Mouse (Mus musculus) yolk sac, embryonic 10.5 days (tissue): ENCODE results near the gene Rfc5.

Experiments
- DNase-seq: peaks from one replicate; pipeline ENCODE4 v3.0.0-alpha.2; 2017; ENCODE audit warnings: low spot score

Gene Rfc5

GRCm38 (mm10) chr5:117374372-117375049, 14.3 kb downstream of the Rfc5 start:
- DNase-seq = no peak

DNA sequence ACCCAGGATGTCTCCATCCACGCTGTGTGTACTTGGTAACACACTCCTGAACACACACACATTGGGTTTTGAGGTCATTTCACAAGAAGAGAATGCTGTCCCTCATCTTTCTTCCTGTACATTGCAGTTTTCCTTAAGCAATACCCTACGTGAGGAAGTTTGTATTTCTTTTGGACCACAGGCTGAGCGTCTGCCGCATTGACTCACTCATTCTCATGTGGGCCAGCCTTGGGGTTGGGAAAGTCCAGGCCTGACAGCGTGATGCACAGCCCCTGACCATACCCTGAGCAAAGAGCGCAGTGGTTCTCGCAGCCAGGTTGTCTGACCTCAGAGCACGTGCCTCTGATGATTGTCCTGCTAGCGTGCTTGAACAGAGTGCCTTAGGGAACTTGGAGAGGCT, 15.4 kb downstream of the Rfc5 start:
- DNase-seq = no peak

DNA sequence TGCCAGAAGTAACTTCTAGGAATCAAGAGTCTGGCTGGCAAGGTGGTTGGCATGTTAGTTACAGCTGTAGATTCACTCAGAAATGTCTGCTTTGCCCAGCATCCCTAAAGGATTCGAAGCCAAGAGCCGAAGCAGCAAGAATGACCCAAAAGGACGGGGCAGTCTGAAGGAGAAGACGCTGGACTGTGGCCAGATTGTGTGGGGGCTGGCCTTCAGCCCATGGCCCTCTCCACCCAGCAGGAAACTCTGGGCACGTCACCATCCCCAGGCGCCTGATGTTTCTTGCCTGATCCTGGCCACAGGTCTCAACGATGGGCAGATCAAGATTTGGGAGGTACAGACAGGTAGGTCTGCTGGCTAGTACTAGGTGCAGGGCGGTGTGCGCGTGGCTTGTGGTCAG, 18.3 kb downstream of the Rfc5 start:
- DNase-seq = no peak

DNA sequence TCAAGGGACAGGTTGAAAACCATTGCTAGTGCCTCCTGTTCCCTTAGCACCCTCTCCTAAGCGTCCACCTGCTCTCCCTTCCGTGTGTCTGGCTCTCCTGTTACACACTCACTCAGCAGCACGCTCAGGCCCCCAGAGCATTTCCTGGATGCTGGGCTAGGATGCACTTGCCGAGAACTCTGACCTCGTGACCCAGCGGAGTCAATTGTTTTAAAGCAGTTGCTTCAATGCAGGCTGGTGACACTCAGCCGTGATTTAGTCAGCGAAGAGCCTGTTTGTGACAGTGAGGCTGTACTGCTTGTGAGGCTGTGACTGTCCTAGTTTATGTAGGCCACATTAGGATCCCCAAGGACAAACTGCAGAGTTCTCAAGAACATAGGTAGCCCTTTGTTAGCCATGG, 21.6 kb downstream of the Rfc5 start:
- DNase-seq = peak; percentile 52

GRCm38 (mm10) chr5:117365904-117366561, 22.8 kb downstream of the Rfc5 start:
- peak; percentile 77 for DNase-seq

- no peak for DNase-seq
These were observed 24.0 kb downstream of the Rfc5 start for GRCm38 (mm10) chr5:117364821-117365220.

GRCm38 (mm10) chr5:117363066-117363782, 25.6 kb downstream of the Rfc5 start:
- DNase-seq = peak; percentile 59

GRCm38 (mm10) chr5:117361590-117361989, 27.3 kb downstream of the Rfc5 start:
- DNase-seq = no peak

DNA sequence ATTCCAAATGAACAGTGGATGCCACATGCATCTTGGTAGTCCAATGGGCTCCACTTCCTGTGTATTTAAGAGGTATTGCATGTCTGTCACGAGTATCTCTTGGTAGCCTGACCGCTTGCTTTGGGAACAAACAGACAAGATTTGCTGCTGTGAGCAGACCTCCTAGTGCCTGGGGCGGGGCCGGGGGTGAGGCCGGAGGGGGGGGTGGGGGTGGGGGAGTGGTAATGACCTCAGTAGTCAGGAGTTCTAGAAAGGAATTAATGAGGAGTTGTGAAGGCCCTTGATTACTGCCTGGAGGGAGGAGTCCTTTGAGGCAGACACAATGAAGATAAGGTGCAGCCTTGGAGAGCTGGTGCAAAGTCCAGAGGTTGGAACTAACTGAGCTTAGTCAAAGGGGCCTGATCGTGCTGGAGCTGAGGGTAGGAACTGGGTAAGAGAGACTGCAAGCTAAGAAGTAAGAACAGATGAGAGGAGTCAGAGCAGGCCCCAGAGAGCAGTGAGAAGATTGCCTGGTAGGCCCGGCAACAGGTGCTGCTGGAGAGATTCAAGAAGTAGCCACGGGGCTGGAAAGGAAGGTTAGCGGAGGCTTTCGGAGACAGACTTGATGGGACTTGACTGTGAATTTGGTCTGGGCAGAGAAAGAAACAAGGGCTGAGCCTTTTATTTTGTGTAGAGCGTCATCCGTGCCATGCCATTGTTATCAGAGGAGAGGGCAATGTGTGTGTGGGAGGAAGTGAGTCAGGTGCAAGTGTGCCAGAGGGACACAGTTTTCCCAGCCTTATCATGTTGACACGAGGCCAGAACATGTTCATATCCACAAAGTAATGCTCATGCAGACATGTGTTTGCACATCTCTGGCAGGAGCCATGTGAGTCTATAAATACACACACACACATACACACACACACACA, 28.0 kb downstream of the Rfc5 start:
- peak; percentile 95 for DNase-seq

DNA sequence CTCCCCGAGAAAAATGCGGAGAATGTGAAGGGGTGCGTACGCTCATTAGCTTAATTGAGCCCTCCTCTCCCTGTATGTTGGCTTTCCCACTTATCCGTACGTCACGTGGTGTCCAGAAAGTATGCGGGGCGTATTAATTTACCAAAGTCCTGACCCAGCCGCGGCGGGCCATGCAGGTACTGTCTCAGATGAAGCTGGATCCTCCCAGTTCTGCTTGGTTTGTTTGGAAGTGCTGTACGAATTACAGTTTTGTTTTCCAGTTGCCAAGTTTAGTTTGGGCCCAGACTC, 28.7 kb downstream of the Rfc5 start:
- no peak for DNase-seq

DNA sequence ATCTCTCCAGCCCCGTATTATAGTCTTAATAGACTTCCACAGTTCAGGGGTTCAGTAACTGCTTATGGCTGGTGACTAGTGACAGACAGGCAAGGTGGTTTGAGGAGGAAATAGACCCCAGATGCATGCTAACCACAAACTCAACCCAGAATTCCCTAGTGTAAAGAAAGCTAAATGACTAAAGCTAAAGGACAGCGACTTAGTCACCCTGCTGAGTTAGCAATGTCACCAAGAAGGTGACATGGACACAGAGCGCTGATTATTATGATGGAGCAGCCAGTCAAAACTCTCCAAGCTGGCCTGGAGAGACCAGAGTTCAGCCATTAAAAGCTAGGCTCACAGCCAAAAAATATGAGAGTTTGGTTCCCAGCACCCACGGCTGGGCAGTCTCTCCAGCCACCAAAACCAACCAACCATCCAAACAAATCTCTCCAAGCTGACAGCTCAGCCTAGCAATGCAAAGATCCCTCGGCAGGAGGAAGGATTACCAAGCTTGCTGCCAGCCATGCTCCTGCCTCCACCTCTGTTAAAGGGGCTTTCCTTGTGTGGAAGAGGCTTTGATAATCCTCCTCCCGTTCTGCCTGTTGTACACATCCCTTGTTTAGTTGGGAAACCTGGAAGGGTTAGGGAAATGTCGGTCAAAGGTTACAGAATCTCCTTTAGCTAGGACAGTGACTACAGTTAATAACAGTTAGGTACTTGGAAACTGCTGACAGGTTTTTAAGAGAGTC, 29.2 kb downstream of the Rfc5 start:
- peak; percentile 34 for DNase-seq

DNA sequence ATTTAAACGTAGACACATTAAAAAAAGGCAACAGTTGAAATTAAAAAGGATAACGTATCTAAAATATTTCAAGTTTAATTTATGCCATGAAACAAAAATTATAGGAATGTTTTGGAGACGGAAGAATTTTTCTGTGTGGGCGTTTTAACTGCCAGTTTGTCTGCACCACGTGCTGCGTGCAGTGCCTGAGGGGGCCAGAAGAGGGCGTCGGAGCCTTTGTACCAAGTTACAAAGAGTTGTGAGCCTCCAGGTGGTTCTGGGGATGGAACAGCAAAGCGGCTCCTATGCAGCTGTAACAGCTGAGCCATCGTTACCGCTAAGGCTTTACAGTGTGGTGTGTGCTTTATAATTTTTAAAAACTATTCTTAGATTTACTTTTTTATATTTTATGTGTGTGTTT, 30.1 kb downstream of the Rfc5 start:
- peak; percentile 50 for DNase-seq

DNA sequence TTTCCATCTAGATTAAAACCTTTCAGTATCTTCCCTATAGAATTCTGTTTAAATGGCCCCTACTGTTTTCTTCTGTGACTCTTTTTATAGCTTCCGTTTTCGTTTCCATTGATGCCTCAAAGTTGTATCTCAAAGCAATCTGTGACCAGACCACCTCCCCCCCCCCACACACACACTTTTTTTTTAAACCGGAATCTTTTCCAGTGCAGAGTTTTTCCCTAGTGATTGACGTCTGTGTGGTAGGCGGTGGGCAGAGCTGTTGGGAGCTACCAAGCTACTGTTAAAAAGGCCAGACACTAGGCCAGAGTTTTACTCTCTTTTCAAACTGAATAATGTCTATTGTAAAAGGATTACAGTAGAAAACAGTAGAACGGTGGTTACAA, 30.6 kb downstream of the Rfc5 start:
- no peak for DNase-seq

GRCm38 (mm10) chr5:117357478-117358247, 31.2 kb downstream of the Rfc5 start:
- peak; percentile 43 for DNase-seq

DNA sequence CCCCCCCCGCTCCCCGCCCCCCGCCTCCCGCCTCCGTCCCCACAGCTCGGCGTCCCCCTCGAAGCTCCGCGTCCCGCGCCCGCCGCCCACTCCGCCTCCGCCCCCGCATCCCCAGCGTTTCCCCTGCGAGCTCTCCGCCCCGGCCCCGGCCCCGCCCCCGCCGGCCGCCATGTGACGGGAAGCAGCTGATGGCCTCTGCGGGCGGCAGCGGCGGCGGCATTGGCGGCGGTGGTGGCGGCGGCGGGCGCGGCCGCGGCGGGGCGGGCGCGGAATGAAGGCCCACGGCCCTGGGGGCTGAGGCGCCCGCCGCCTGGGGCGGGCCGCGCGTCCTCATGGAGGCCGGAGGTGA, 31.7 kb downstream of the Rfc5 start, which contains the start of gene Wsb2:
TSS of gene Wsb2 (plus strand) at position 176 of the 349 bp plus-strand sequence.
- peak; percentile 84 for DNase-seq

DNA sequence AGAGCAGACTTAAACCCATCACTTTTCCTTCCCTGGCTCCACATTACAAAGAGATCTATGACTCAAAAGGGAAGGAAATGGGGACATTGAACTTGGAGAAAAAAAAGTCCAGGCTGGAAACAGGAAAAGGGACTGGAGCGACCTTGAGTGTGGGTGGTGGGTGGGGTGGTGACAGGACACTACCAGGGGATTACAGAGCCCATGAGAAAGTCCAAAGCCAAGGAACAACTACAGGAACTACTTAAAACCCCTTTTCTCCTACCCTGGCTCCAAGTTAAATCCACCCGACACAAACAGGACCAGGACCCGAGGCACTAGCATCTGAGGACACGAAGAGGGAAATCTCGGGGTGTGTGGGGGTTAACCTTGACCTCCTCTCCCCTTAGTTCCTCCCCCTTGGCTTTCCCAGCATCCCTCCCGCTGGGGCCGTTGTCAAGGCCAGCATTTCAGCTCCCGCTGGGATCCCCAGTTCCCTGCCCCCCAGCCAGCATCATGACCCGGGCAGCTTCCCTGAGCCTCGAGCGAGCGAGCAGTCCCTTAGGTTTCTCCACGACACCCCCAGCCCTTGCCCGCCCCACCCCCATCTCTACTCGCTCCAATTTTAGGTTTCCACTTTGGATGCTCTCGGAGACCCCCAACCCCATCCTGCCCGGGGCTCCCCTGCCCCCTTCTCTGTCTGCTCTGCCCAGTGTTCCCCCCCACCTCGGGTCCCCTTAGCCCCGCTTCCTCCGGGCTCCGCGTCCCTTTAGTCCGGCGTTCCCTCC, 32.3 kb downstream of the Rfc5 start:
- peak; percentile 32 for DNase-seq

GRCm38 (mm10) chr5:117355648-117356303, 33.1 kb downstream of the Rfc5 start:
- DNase-seq = no peak

GRCm38 (mm10) chr5:117354121-117354520, 34.7 kb downstream of the Rfc5 start:
- DNase-seq = no peak

DNA sequence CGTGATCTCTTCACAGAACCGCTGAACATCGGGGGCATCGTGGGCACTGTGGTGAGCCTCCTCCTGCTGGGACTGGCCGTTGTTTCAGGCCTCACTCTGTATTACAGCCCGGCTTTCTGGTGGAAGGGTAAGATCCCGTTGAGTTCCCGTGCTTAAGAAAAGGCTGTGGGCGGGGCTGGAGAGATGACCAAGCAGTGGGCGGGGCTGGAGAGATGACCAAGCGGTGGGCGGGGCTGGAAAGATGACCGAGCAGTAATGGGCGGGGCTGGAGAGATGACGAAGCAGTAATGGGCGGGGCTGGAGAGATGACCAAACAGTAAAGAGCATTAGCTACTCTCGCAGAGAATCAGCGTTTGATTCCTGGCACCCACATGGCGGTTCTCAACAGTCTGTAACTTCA, 40.6 kb downstream of the Rfc5 start:
- peak; percentile 82 for DNase-seq

DNA sequence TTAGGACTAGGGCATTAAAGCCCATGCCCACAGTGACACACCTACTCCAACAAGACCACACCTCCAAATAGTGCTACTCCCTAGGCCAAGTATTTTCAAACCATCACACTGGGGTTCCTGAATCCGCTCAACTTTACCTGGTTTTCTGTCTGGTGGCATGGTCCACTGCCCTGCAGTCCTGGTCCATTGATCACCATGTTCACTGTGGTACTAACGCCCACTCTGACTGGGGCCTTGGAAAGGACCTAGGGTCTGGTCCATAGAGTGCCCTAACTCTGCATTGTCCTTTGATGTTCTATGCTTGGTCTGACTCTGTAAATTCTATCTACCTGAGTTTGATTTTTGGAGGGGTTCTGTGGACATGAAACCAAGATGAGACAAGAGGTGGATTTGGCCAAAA, 41.0 kb downstream of the Rfc5 start:
- no peak for DNase-seq
